Mouse (Mus musculus) layer of hippocampus, adult 2 months (tissue): ENCODE measurements around the gene Tgif1. TPM values are rescaled to one million over a fixed set of nuclear protein-coding genes. Genes with fewer than 3 reads are reported as not detected.

ENCODE experiments used
- DNase-seq, 2 experiments: peaks; one replicate each; pipeline ENCODE4 v3.0.0; 2022; ENCODE audit warnings: low spot score in 2 of 2
- H3K27ac ChIP-seq: fragments of 200-600 bp; 2 replicates; pipeline ENCODE4 v1.8.1; 2022
- H3K4me3 ChIP-seq: fragments of 200-600 bp; 2 replicates; pipeline ENCODE4 v1.8.1; 2022; ENCODE audit warnings: mild to moderate bottlenecking
- CTCF ChIP-seq: fragments of 200-600 bp; conservative IDR thresholded peaks from 2 replicates; pipeline ENCODE4 v1.8.1; 2022; ENCODE audit warnings: antibody characterized with exemption, mild to moderate bottlenecking, moderate library complexity
- microRNA-seq, 2 experiments: library from miRNA; unstranded; fragments of <30 nt; microRNA quantifications; one replicate each; pipeline ENCODE4 v1.2.0; 2021
- total RNA-seq, 2 experiments: library from RNA; stranded (reverse); gene quantifications; 2 replicates each; pipeline ENCODE4 v1.2.3; 2021

The Tgif1 gene
- total RNA-seq, 2 experiments from 2014 or later = 1.4 to 1.7 TPM

DNA sequence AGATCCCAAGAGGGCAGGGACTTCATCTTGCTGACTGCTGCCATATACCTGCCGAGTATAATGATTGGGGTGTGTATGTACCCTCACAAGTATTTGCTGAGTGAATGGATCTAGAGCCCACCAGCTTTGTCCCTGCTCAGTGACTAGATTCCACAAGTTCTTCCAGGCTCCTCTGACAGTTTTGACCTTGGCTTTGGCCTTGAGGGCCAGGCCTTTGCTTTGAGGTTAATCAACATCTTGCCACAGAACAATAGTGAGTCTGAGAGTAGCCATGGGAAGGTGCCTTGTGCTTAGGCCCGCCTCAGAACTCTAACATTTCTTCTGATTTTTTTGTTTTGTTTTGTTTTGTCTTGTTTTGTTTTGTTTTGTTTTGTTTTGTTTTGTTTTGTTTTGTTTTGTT lies 46.7 kb downstream of the Tgif1 start:
- TF ChIP-seq CTCF = no peak
- no peak for DNase-seq
- no peak overlapping the region for H3K27ac ChIP-seq
- H3K4me3 ChIP-seq = no peak overlapping the region

DNA sequence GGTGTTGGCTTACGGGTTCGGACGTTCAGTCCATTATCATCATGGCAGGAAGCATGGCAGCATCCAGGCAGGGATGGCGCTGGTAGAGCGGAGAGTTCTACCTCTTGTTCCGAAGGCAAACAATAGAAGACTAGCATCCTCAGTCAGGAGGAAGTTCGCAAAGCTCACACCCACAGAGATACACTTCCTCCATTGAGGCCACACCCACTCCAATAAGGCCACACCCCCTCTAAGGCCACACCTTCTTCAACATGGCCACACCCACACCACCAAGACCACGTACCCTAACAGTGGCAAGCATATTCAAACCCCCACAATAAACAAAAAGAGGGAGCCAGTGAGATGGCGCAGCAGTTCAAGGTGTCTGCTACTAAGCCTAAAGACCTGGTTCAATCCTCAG lies 47.5 kb downstream of the Tgif1 start:
- DNase-seq = no peak
- H3K27ac ChIP-seq = no peak overlapping the region
- no peak for TF ChIP-seq CTCF
- H3K4me3 ChIP-seq = no peak overlapping the region

DNA sequence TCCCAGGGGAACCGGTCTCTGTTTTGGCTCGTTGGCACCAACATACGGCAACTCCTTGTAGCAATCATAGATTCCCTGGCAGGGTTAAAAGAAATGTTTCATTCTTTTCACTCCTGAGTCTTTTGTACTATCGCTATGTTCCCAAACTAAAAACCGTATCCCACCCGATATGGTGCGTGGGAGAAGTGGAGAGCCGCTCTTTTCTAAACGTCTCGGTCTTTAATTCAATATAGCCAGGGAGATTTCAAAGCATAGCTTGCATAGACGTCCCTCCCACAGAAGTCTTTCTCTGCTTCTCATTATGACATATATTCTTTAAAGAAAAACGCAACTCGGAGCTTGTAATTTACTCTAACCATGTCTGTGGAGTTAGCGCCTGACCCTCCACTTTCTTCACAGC lies 51.3 kb downstream of the Tgif1 start:
- no peak for TF ChIP-seq CTCF
- DNase-seq = peak in 1 of 2 experiments; percentile 37

DNA sequence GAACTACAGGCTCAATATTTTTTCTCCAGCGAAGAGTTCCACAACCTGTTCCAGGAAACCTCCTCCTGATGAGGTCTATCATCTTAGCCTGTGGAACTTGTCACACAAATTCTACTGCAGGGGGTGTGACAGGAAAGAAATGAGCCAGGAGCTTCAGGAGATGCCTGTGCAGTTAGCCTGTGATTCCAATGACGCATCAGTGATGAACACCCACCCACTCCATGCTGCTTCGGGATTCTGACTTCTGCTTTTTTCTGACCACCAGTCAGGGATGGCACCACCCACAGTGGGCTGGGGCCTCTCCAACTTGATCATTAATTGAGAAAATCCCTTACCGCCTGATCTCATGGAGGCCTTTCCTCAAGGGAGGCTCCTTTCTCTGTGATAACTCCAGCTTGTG lies 54.1 kb downstream of the Tgif1 start:
- DNase-seq = peak in 1 of 2 experiments; percentile 29
- Histone ChIP-seq H3K27ac (no peak overlapping the region), H3K4me3 (no peak overlapping the region)
- no peak for TF ChIP-seq CTCF

More for the DNA sequence above, 51.3 kb downstream of the Tgif1 start:
- peak overlapping the region; percentile 36; the same call in 1 of the 2 replicates for H3K27ac ChIP-seq
- no peak overlapping the region for H3K4me3 ChIP-seq

DNA sequence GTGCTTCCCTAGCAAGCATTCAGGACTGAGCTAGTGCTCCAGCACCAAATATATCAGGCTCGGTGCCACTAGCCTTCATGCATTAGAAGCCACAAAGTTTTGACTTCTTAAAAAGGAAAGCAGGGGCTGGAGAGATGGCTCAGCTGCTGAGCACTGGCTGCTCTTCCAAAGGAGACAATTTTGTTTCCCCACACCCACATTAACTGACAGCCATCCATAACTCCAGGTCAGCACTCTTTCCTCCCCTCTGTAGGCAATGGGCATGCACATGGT lies 55.6 kb downstream of the Tgif1 start:
- Histone ChIP-seq H3K4me3 (no peak overlapping the region), H3K27ac (no peak overlapping the region)
- no peak for DNase-seq
- no peak for TF ChIP-seq CTCF

DNA sequence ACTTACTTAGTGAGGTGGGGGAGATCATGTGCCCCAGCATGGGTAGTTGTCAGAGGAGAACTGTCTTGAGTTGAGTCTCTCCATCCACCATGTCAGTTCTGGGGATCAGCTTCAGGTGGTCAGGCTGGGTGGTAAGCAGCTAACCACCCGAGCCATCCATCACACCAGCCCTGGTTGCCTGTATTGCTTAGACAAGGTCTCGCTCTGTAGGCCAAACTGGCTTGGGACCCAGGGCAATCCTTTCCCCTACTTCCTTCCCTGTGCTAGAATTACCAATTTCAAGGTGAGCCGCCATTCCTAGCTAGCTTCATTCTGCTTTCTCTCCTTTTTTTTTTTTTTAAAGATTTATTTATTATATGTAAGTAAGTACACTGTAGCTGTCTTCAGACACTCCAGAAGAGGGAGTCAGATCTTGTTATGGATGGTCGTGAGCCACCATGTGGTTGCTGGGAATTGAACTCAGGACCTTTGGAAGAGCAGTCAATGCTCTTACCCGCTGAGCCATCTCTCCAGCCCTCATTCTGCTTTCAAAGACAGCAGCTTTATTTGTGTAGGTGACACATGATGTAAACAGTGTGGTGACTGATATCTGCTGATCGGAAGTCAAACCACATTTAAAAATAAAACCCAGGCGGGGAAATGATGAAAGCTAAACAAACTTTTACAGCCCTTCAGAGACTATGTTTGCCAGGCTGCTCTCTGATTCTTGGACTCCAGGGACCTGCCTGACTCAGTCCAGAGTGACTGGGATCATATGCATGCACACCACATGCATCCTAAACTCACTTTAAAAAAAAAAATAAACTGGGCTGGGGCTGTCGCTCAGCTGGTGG lies 56.2 kb downstream of the Tgif1 start:
- DNase-seq = no peak
- H3K4me3 ChIP-seq = no peak overlapping the region
- TF ChIP-seq CTCF = 0 out of 2 replicates have a peak, but pooled peaks have one; percentile 10

DNA sequence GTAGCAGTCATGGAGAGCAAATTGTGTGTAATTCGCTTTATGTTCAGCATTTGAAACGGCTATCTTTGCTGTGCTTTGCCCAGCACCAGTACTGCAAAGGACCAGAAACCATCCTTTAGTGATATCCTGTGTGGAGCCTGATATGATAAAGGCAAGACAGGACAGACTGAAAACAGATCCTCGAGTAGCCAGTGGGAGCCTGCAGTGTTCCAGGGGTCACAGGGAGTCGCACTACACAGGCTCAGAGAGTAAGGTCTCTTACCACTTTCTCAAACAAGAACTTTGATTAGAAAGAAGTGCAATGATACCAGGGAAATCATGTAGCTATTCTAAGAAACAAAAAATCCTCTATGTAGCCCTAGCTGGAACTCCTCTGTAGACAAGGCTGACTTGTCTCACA lies 58.1 kb downstream of the Tgif1 start:
- TF ChIP-seq CTCF = no peak
- DNase-seq = no peak

More for the DNA sequence above, 56.2 kb downstream of the Tgif1 start:
- no peak overlapping the region for H3K27ac ChIP-seq

DNA sequence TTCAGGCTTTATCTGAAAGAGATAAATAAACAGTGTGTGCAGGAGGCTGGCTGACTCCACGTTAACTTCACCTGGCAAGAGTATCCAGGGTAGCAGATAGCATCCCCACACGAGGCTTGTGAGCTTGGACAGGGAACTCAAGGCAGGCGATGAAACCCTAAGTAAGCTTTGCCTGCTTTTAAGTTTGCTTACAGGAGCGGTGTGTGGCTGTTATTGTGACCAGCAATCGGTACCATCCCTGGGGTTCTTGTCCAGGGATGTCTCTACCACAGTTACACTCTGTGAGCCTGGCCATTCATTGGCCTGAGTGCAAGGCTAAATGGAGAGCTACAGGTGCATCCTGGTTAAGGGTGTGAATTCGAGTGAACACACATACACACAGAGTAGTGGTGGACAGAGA lies 58.6 kb downstream of the Tgif1 start:
- H3K4me3 ChIP-seq = no peak overlapping the region
- TF ChIP-seq CTCF = no peak
- H3K27ac ChIP-seq = peak overlapping the region; percentile 46
- DNase-seq = no peak

More for the DNA sequence above, 58.1 kb downstream of the Tgif1 start:
- Histone ChIP-seq H3K27ac (peak overlapping the region; percentile 46), H3K4me3 (no peak overlapping the region)

DNA sequence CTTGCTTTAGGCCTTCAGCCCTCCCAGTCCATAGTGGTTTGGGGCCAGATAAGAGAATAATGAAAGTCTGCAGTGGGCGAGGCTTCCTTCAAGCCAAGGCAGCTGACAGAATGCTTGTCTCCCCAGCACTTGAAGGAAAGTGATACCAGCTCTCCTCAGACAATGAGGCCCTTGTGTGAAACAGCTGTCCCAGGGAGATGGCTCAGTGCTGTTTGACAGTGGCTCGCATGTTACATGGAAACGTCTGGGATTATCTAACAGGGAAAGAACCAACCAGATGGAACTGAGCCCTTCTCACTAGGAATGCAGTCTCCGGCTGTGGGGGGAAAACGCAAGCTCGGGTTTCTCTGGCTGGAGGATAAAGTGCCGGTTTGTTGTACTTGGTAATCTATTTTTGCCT lies 59.1 kb downstream of the Tgif1 start:
- DNase-seq = peak; percentile 40 to 58
- peak overlapping the region; percentile 46 for H3K27ac ChIP-seq
- no peak overlapping the region for H3K4me3 ChIP-seq
- no peak for TF ChIP-seq CTCF

Small RNAs within 50 kb of the gene (microRNA-seq; reads per million reads assigned to microRNA genes)
- 0 reads per million in 2 experiments for gene Mir1195

Other genes starting within 250 kb of the Tgif1 start
- 1 to 10 TPM; 2.2 to 2.8 TPM for gene Myom1, start 149.1 kb upstream of the Tgif1 start, total RNA-seq
- gene Myl12a, start 149.3 kb upstream of the Tgif1 start, total RNA-seq = 10 to 100 TPM; 38.9 to 41.1 TPM